In genomic region chr3:60712896-60713295, GRCm38 (mm10) we compare ENCODE assay signal across 25 mouse cellular contexts.
"Had no signal": no experiment of that assay in that cellular context is flagged by ENCODE, and none has a peak within 500 bp of the region (broad histone marks: within the 10 kb centered on the region; RNA-seq: fewer than 3 reads in every experiment).

No protein-coding gene starts in this region.

- H3K4me1 ChIP-seq: limb, embryonic 10.5 days; limb, embryonic 12.5 days; limb, embryonic 13.5 days; limb, embryonic 15.5 days; liver, embryonic 12.5 days; liver, embryonic 13.5 days; liver, embryonic 15.5 days; lung, embryonic 15.5 days; midbrain, embryonic 10.5 days; midbrain, embryonic 12.5 days; midbrain, embryonic 13.5 days; midbrain, embryonic 15.5 days; neural tube, embryonic 12.5 days had no signal

- DNase-seq: left cerebral cortex, postnatal 4 days; liver; liver, embryonic 13.5 days; liver, postnatal 0 days; lung, adult 18-20 months; lung, embryonic 14.5 days; lung, postnatal 10 days; lung, postnatal 14 days; lung, postnatal 36 days; lung, postnatal 4 days; midbrain, embryonic 14.5 days had no signal

- H3K4me3 ChIP-seq: limb, embryonic 10.5 days; limb, embryonic 12.5 days; limb, embryonic 13.5 days; limb, embryonic 15.5 days; liver, embryonic 12.5 days; liver, embryonic 13.5 days; liver, embryonic 15.5 days; lung, embryonic 15.5 days; megakaryocyte, embryonic 14.5 days; midbrain, embryonic 10.5 days; midbrain, embryonic 12.5 days; midbrain, embryonic 13.5 days; midbrain, embryonic 15.5 days; myocyte; neural tube, embryonic 12.5 days had no signal
